Mouse (Mus musculus) neural tube, postnatal 0 days (tissue): ENCODE measurements around the gene Alppl2. TPM values are rescaled to one million over a fixed set of nuclear protein-coding genes. Genes with fewer than 3 reads are reported as not detected.

Source experiments
- polyA plus RNA-seq: library from polyadenylated mRNA; unstranded; fragments of >200 nt; fragmentation: Nextera tagmentation; extraction: Ambion mirVana; gene quantifications from 2 replicates; pipeline ENCODE4 v1.2.1, GENCODE M21; 2015

The Alppl2 gene
- polyA plus RNA-seq = not detected in 2 replicates

DNA sequence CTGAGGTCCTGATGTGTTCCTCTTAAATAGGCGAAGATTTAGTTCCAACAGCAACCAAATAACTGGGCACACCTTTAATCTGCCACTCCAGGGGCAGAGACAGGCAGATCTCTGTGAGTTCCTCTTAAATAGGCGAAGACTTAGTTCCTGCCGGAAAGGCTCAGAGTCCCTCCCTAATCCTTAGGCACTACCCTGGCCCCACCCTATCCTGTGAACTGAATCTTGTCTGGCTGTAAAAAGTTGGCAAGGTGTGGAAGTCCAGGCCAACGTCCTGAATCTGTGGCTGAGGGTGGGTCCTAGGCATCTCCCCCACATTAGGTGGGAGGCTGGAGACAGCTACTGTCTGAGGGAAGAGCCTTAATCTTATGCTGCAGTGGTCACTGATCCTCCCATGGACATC, at the start of gene Alppl2:
Gene Alppl2 (minus strand): TSS at position 101 of the 400 bp plus-strand sequence.

DNA sequence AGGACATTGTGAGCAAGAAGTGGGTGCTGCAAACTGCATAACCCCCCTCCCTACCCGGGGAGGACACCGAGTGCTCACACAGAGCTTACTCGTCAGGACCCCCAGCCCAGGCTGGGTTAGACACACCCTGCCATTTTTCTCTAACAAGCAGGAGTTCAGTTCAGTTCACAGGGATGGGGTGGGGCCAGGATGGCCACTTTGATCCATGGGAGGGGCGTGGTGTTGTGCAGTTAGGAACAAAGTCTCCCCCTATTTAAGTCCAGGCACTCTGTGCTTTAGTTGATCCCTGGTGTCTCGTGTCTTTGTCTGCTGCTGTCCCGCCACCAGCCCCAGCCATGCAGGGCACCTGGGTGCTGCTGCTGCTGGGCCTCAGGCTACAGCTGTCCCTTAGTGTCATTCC, 34.9 kb upstream of the Alppl2 start, which contains the start of gene Akp3:
Gene Akp3 (plus strand): TSS at position 301 of the 400 bp plus-strand sequence.

DNA sequence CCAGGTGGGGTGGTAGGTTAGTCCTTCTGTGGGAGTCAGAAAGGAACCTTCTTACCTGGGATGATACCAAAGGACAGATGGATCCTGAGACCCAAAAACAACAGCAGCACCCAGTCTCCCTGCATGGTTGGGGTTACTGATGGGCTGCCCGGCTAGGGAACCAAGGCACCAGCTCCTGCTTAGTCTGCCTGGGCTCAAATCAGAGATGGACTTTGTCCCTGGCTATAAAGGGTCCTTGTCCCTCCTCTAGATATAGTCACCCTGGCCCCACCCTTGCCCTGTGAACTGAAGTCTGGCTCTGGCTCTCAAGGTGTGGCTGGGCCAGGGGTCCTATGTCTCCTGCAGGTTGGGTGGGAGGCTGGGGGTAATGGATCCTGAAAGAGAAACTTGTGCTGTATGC, 11.7 kb upstream of the Alppl2 start, which contains the start of gene Alpi:
Gene Alpi (minus strand): TSS at position 196 of the 400 bp plus-strand sequence.

Other genes starting within 250 kb of the Alppl2 start
- gene Alpi, start 11.7 kb upstream of the Alppl2 start, polyA plus RNA-seq = 0.15 TPM in 1 of 2 replicates, not detected in the other
- 0.14 TPM in 1 of 2 replicates, not detected in the other for gene Akp3, start 35.0 kb upstream of the Alppl2 start, polyA plus RNA-seq
- 83.4 and 84.8 TPM in 2 replicates for gene Ecel1, start 66.6 kb upstream of the Alppl2 start, polyA plus RNA-seq
- 3.2 and 4.3 TPM in 2 replicates for gene Prss56, start 93.4 kb upstream of the Alppl2 start, polyA plus RNA-seq
- not detected in 2 replicates for gene Chrnd, start 100.7 kb upstream of the Alppl2 start, polyA plus RNA-seq
- gene Chrng, start 114.7 kb upstream of the Alppl2 start, polyA plus RNA-seq = not detected in 2 replicates
- 84.6 and 85.2 TPM in 2 replicates for gene Eif4e2, start 124.0 kb upstream of the Alppl2 start, polyA plus RNA-seq
- gene Efhd1, start 174.4 kb upstream of the Alppl2 start, polyA plus RNA-seq = 4.9 and 5.0 TPM in 2 replicates
- 44.7 and 50.5 TPM in 2 replicates for gene Gigyf2, start 237.1 kb upstream of the Alppl2 start, polyA plus RNA-seq